Comparison of ENCODE assay signal across 32 mouse cellular contexts in genomic region chr4:44010893-44011292, GRCm38 (mm10). TPM values are rescaled to one million over a fixed set of nuclear protein-coding genes. Genes with fewer than 3 reads are reported as not detected.
A peak's percentile ranks its signal among the peaks of the same experiment; 100 is the strongest.
DNase-seq lines count a peak whose midpoint lies in the region; ATAC-seq and TF ChIP-seq lines count a peak whose summit lies in the region.
"Had no signal": no experiment of that assay in that cellular context is flagged by ENCODE, and none has a peak within 500 bp of the region (broad histone marks: within the 10 kb centered on the region; RNA-seq: fewer than 3 reads in every experiment).

No protein-coding gene starts in this region.

- no peaks in the 10 kb centered on the region for H3K27me3 ChIP-seq in liver, embryonic 12.5 days (replicated peaks)
- H3K27me3 ChIP-seq in megakaryocyte, embryonic 14.5 days (replicated peaks), result no peaks in the 10 kb centered on the region
- no peaks in the 10 kb centered on the region for H3K27me3 ChIP-seq in MEL (ENCODE audit: control insufficient read depth in 1 of 2, insufficient read depth in 2 of 2, low read length in 2 of 2)
- H3K27me3 ChIP-seq: CH12.LX; embryonic facial prominence, embryonic 12.5 days; embryonic facial prominence, embryonic 15.5 days; heart, embryonic 12.5 days; heart, embryonic 15.5 days; hindbrain, embryonic 13.5 days; intestine, embryonic 15.5 days had no signal

- 0 out of 2 replicates have a peak overlapping the region, but pooled peaks have one; percentile 1 for H3K4me3 ChIP-seq in liver, embryonic 12.5 days
- H3K4me3 ChIP-seq in megakaryocyte, embryonic 14.5 days (replicated peaks), result peak overlapping the region; percentile 75
- peak overlapping the region in 1 of 2 experiments; percentile 25; a peak in 1 of 4 replicates for H3K4me3 ChIP-seq in MEL (ENCODE audit: control insufficient read depth in 1 of 2, insufficient read depth in 1 of 2, low read depth in 2 of 2, low read length in 2 of 2)
- H3K4me3 ChIP-seq: embryonic facial prominence, embryonic 12.5 days; embryonic facial prominence, embryonic 15.5 days; heart, embryonic 12.5 days; heart, embryonic 15.5 days; hindbrain, embryonic 10.5 days; hindbrain, embryonic 13.5 days; intestine, embryonic 15.5 days had no signal

- peak overlapping the region; percentile 37 for H3K4me2 ChIP-seq in liver, embryonic 12.5 days
- H3K4me2 ChIP-seq: embryonic facial prominence, embryonic 12.5 days; embryonic facial prominence, embryonic 15.5 days; heart, embryonic 12.5 days; heart, embryonic 15.5 days; hindbrain, embryonic 13.5 days; intestine, embryonic 15.5 days had no signal

- H3K36me3 ChIP-seq in liver, embryonic 12.5 days, result peaks cover 46% of the 10 kb centered on the region
- H3K36me3 ChIP-seq in megakaryocyte, embryonic 14.5 days (replicated peaks; ENCODE audit: low read length), result peaks cover 17% of the 10 kb centered on the region
- H3K36me3 ChIP-seq in MEL (ENCODE audit: control insufficient read depth in 1 of 2, insufficient read depth in 2 of 2, low read length in 2 of 2), result peaks cover 4 to 30% of the 10 kb centered on the region in 2 experiments; a peak in 3 of 4 replicates
- H3K36me3 ChIP-seq: embryonic facial prominence, embryonic 12.5 days; embryonic facial prominence, embryonic 15.5 days; heart, embryonic 12.5 days; heart, embryonic 15.5 days; hindbrain, embryonic 13.5 days; intestine, embryonic 15.5 days had no signal

- intact Hi-C loops in gastrocnemius, postnatal 14 days (cut with DNase I; ENCODE audit: low total_unique reads), result no loop called here

- TF ChIP-seq RAD21 in MEL (IDR thresholded peaks at IDR 0.05; ENCODE audit: low read depth, low read length), result no peak

- H3K9me3 ChIP-seq in liver, embryonic 12.5 days (replicated peaks), result no peaks in the 10 kb centered on the region
- H3K9me3 ChIP-seq in megakaryocyte, embryonic 14.5 days, result peaks cover 9% of the 10 kb centered on the region
- H3K9me3 ChIP-seq in MEL (replicated peaks; ENCODE audit: insufficient read depth, low read length), result no peaks in the 10 kb centered on the region
- H3K9me3 ChIP-seq: embryonic facial prominence, embryonic 12.5 days; embryonic facial prominence, embryonic 15.5 days; G1E; heart, embryonic 12.5 days; heart, embryonic 15.5 days; hindbrain, embryonic 10.5 days; hindbrain, embryonic 13.5 days; intestine, embryonic 15.5 days had no signal

- peaks cover 40% of the 10 kb centered on the region for H3K4me1 ChIP-seq in liver, embryonic 12.5 days
- peaks cover 38% of the 10 kb centered on the region for H3K4me1 ChIP-seq in megakaryocyte, embryonic 14.5 days
- H3K4me1 ChIP-seq in MEL (ENCODE audit: control insufficient read depth in 1 of 2, insufficient read depth in 2 of 2, low read length in 2 of 2), result peaks cover 2 to 32% of the 10 kb centered on the region in 2 experiments; a peak in 3 of 4 replicates

- no peak for ATAC-seq in liver, embryonic 12.5 days
- ATAC-seq in megakaryocyte, adult 5-6 weeks (ENCODE audit: poor library complexity, severe bottlenecking), result no peak
- ATAC-seq: forebrain, embryonic 14.5 days; forebrain, postnatal 0 days; hindbrain, embryonic 16.5 days; intestine, embryonic 15.5 days had no signal

- peaks cover 38% of the 10 kb centered on the region for H3K79me2 ChIP-seq in MEL (ENCODE audit: control insufficient read depth, insufficient read depth, low read length, poor library complexity)

- TF ChIP-seq CTCF in MEL (IDR thresholded peaks at IDR 0.05 in 2 of 3, conservative IDR thresholded peaks at IDR 0.05 in 1 of 3; ENCODE audit: control insufficient read depth in 1 of 3, insufficient read depth in 1 of 3, low read depth in 2 of 3, low read length in 3 of 3, poor library complexity in 1 of 3, severe bottlenecking in 1 of 3), result no peak

- WGBS in liver, embryonic 12.5 days (ENCODE audit: insufficient replicate concordance), result 39% methylated on average over 2 of the region's 2 CpGs

- peak; percentile 19 to 57; a peak in 1 of 4 replicates for TF ChIP-seq EP300 in MEL (IDR thresholded peaks at IDR 0.05; ENCODE audit: low read depth in 1 of 2, low read length in 2 of 2)

- H3K27ac ChIP-seq in liver, embryonic 12.5 days, result no peak overlapping the region
- H3K27ac ChIP-seq in MEL (ENCODE audit: control insufficient read depth, low read depth, low read length), result peak overlapping the region; percentile 57
- H3K27ac ChIP-seq: embryonic facial prominence, embryonic 12.5 days; embryonic facial prominence, embryonic 15.5 days; heart, embryonic 15.5 days; hindbrain, embryonic 10.5 days; hindbrain, embryonic 13.5 days; intestine, embryonic 15.5 days had no signal

- peak in 1 of 2 experiments; percentile 38; a peak in 1 of 4 replicates for TF ChIP-seq POLR2A in MEL (IDR thresholded peaks at IDR 0.05; ENCODE audit: control insufficient read depth in 1 of 2, insufficient read depth in 1 of 2, low read depth in 1 of 2, low read length in 2 of 2, poor library complexity in 1 of 2)

- DNase-seq in liver (no peak), MEL (ENCODE audit: low read depth, low spot score) (peak; percentile 55)
- DNase-seq in gastrocnemius, postnatal 14 days, result no peak
- DNase-seq: adrenal gland, adult 2 months; adrenal gland, postnatal 14 days; B cell, adult 2 months; cerebellum, adult 11 months; cerebellum, adult 2 months; cerebellum, adult 9-11 months; cerebellum, postnatal 25 days; forebrain, postnatal 0 days; gastrocnemius, postnatal 36 days; heart, postnatal 10 days; heart, postnatal 36 days had no signal

- H3K9ac ChIP-seq in liver, embryonic 12.5 days, result no peak overlapping the region
- H3K9ac ChIP-seq in MEL (ENCODE audit: control insufficient read depth, low read depth, low read length, poor library complexity, severe bottlenecking), result no peak overlapping the region
- H3K9ac ChIP-seq: embryonic facial prominence, embryonic 12.5 days; embryonic facial prominence, embryonic 15.5 days; forebrain, postnatal 0 days; heart, embryonic 12.5 days; heart, embryonic 15.5 days; hindbrain, embryonic 13.5 days; intestine, embryonic 15.5 days had no signal

TF ChIP-seq in MEL, 35 proteins besides CTCF, POLR2A, EP300 and RAD21:
- TF ChIP-seq ZMIZ1 (IDR thresholded peaks at IDR 0.05; ENCODE audit: low read depth, low read length), result no peak
- TF ChIP-seq SMC3 (IDR thresholded peaks at IDR 0.05; ENCODE audit: low read depth, low read length), result no peak
- TF ChIP-seq NELFE (IDR thresholded peaks at IDR 0.05; ENCODE audit: low read depth, low read length), result no peak
- TF ChIP-seq TAL1 (IDR thresholded peaks at IDR 0.05; ENCODE audit: low read length), result no peak
- no peak for TF ChIP-seq POLR2AphosphoS2 (IDR thresholded peaks at IDR 0.05; ENCODE audit: low read length)
- TF ChIP-seq NRF1 (IDR thresholded peaks at IDR 0.05; ENCODE audit: insufficient read depth, low read depth, low read length, poor library complexity, severe bottlenecking), result no peak
- TF ChIP-seq GATA1 (IDR thresholded peaks at IDR 0.05; ENCODE audit: low read depth, low read length), result no peak
- no peak for TF ChIP-seq CHD2 (IDR thresholded peaks at IDR 0.05; ENCODE audit: low read length)
- TF ChIP-seq MXI1 (IDR thresholded peaks at IDR 0.05; ENCODE audit: low read depth, low read length), result no peak
- TF ChIP-seq JUND (IDR thresholded peaks at IDR 0.05; ENCODE audit: low read depth, low read length), result no peak
- no peak for TF ChIP-seq ZKSCAN1 (IDR thresholded peaks at IDR 0.05; ENCODE audit: low read depth, low read length)
- no peak for TF ChIP-seq HCFC1 (IDR thresholded peaks at IDR 0.05; ENCODE audit: low read depth, low read length)
- TF ChIP-seq TBP (IDR thresholded peaks at IDR 0.05; ENCODE audit: low read depth, low read length), result no peak
- TF ChIP-seq ELF1 (IDR thresholded peaks at IDR 0.05; ENCODE audit: low read depth, low read length), result no peak
- TF ChIP-seq KAT2A (conservative IDR thresholded peaks at IDR 0.05; ENCODE audit: low read depth, low read length), result no peak
- TF ChIP-seq POLR2AphosphoS5 (IDR thresholded peaks at IDR 0.05; ENCODE audit: borderline replicate concordance, low read depth, low read length), result no peak
- no peak for TF ChIP-seq UBTF (IDR thresholded peaks at IDR 0.05; ENCODE audit: borderline replicate concordance, insufficient read depth, low read depth, low read length)

RNA-seq across cellular contexts. Expression of gene Clta, which starts 6.6 kb away (rescaled TPM):
- 169 and 172 TPM in 2 replicates for polyA plus RNA-seq in liver, embryonic 12.5 days (2016; fragmentation: Nextera tagmentation; extraction: Ambion mirVana)
- polyA plus RNA-seq in megakaryocyte, embryonic 14.5 days (2012; ENCODE audit: insufficient read depth, low replicate concordance), result 132 and 432 TPM in 2 replicates
- 387 and 421 TPM in 2 replicates for total RNA-seq in megakaryocyte, adult 5-6 weeks (2015)
- total RNA-seq in megakaryocyte, adult 5-6 weeks (2017), result 615 and 637 TPM in 2 replicates
- 426 and 451 TPM in 2 replicates for total RNA-seq in MEL (2012; rRNA removed)
- polyA plus RNA-seq in MEL (2012; ENCODE audit: insufficient read depth in 1 of 2, insufficient read length in 2 of 2, low read depth in 1 of 2, low replicate concordance in 2 of 2, missing spikeins in 1 of 2), result 100 to 1,000 TPM in 1 of 2 experiments, not detected in 1; 589 TPM
- 10 to 100 TPM; 65.7 to 75.0 TPM for total RNA-seq in gastrocnemius, postnatal 14 days (2021)

RNA-seq across cellular contexts. Expression of gene Ccin, which starts 27.6 kb away (rescaled TPM):
- polyA plus RNA-seq in liver, embryonic 12.5 days (2016; fragmentation: Nextera tagmentation; extraction: Ambion mirVana), result not detected in 2 replicates
- not detected in 2 replicates for polyA plus RNA-seq in megakaryocyte, embryonic 14.5 days (2012; ENCODE audit: insufficient read depth, low replicate concordance)
- total RNA-seq in megakaryocyte, adult 5-6 weeks (2015), result 0.09 TPM in 1 of 2 replicates, not detected in the other
- total RNA-seq in megakaryocyte, adult 5-6 weeks (2017), result 0.26 and 0.37 TPM in 2 replicates
- total RNA-seq in MEL (2012; rRNA removed), result not detected in 2 replicates
- polyA plus RNA-seq in MEL (2012; ENCODE audit: insufficient read depth in 1 of 2, insufficient read length in 2 of 2, low read depth in 1 of 2, low replicate concordance in 2 of 2, missing spikeins in 1 of 2), result under 1 TPM in 1 of 2 experiments, not detected in 1; 0.04 TPM
- total RNA-seq in gastrocnemius, postnatal 14 days (2021), result under 1 TPM in 1 of 2 experiments, not detected in 1; 0.14 TPM
- total RNA-seq: adrenal gland, adult 2 months; adrenal gland, postnatal 14 days; CH12.LX; common myeloid progenitor, adult 5-6 weeks; G1E; gastrocnemius, adult 8-10 months; gastrocnemius, postnatal 36 days; granulocyte monocyte progenitor cell, adult 5-6 weeks had no signal
- polyA plus RNA-seq: adrenal gland, adult 2 months; cerebellum, adult 2 months; embryonic facial prominence, embryonic 12.5 days; embryonic facial prominence, embryonic 15.5 days; forebrain, embryonic 11.5 days; forebrain, embryonic 14.5 days; forebrain, postnatal 0 days; G1E; heart, embryonic 15.5 days; hindbrain, embryonic 10.5 days; hindbrain, embryonic 13.5 days; hindbrain, embryonic 16.5 days; intestine, embryonic 15.5 days had no signal

RNA-seq across cellular contexts. Expression of gene Glipr2, which starts 53.7 kb away (rescaled TPM):
- polyA plus RNA-seq in liver, embryonic 12.5 days (2016; fragmentation: Nextera tagmentation; extraction: Ambion mirVana), result 45.8 and 46.6 TPM in 2 replicates
- polyA plus RNA-seq in megakaryocyte, embryonic 14.5 days (2012; ENCODE audit: insufficient read depth, low replicate concordance), result 6.5 and 32.0 TPM in 2 replicates
- total RNA-seq in megakaryocyte, adult 5-6 weeks (2015), result 147 and 149 TPM in 2 replicates
- total RNA-seq in megakaryocyte, adult 5-6 weeks (2017), result 224 and 228 TPM in 2 replicates
- total RNA-seq in MEL (2012; rRNA removed), result 22.8 and 30.6 TPM in 2 replicates
- 10 to 100 TPM in 1 of 2 experiments, not detected in 1; 25.0 TPM for polyA plus RNA-seq in MEL (2012; ENCODE audit: insufficient read depth in 1 of 2, insufficient read length in 2 of 2, low read depth in 1 of 2, low replicate concordance in 2 of 2, missing spikeins in 1 of 2)
- 10 to 100 TPM in 1 of 2 experiments, 1 to 10 TPM in 1; 6.8 to 10.2 TPM for total RNA-seq in gastrocnemius, postnatal 14 days (2021)
